Mouse (Mus musculus) kidney, adult 11 months (tissue): ENCODE results near the gene R3hdm4.

Experiments used
- DNase-seq: peaks from one replicate; pipeline ENCODE4 v3.0.0; 2022

The R3hdm4 gene

DNA sequence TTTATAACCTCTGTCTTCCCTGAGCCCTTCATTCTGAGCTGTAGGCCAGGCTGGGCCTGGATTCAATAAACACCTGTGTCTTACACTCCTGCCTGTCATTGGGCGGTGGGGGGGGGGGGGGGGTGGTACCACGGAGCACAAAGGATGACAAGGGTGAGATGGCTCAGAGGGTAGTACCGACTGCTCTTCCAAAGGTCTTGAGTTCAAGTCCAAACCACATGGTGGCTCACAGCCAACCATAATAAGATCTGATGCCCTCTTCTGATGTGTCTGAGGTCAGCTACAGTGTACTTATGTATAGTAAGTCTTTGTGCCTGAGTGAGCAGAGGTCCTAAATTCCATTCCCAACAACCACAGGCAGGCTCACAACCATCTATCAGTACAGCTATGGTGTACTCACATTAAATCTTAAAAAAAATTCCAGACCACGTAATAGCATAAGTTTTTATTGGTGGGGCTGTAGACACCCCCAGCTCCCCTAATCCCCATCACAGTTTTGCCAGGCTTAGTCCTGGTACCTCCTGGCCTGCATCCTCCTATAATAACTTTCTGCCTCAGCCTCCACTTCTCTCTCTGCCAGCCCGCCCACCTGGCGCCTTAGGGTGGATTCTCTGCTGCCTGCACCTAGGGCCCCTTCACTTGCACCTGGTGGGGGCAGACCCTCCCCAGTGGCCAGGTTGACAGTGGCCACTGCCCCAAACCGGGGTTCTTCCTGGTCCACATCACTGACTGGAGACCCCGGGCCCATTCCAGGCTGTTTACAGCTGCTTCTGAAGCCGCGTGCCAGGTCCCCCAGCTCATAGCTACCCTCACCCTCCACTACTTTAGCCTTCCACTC is 56.4 kb downstream of the R3hdm4 start:
- DNase-seq: no peak

DNA sequence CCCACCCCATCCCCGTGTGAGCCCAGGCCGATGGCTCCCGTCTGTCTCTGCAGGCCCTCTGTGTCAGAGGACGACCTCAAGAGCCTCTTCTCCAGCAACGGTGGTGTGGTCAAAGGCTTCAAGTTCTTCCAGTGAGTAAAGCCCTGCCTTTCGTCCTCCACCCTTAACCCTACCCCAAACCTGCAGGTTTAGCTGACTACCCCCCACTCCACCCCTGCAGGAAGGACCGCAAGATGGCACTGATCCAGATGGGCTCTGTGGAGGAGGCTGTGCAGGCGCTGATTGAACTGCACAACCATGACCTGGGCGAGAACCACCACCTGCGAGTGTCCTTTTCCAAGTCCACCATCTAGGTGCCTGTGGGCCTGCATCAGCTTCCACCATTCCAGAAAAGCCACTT is 58.1 kb downstream of the R3hdm4 start:
- no peak for DNase-seq

DNA sequence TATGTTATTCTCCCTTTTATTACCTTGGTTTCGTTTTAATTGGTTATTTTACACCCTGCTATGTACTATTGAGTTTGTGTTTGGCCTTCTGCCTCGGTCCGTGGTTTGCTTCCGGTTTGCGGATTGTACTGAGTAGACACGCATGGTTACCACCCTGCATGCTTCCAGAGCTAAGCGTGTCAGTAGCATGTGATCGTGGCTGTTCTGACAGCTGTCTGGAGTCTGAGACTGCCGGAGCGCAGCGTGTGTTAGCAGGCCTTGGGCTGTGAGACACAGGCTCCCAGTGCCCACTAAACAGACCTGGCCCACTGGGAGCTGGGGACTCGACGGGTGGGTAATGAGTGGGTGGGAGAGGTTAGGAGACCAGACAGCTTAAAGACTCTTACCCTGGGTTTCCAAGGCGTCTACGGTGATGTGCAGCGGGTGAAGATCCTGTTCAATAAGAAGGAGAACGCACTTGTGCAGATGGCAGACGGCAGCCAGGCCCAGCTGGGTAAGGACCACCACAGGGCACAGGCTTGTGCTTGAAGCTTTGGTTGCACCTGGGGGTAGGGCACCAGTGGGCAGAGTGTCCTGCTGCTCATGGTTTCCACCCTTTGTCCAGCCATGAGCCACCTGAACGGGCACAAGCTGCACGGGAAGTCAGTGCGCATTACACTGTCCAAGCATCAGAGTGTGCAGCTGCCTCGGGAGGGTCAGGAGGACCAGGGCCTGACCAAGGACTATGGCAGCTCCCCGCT is 58.8 kb downstream of the R3hdm4 start:
- DNase-seq: no peak

DNA sequence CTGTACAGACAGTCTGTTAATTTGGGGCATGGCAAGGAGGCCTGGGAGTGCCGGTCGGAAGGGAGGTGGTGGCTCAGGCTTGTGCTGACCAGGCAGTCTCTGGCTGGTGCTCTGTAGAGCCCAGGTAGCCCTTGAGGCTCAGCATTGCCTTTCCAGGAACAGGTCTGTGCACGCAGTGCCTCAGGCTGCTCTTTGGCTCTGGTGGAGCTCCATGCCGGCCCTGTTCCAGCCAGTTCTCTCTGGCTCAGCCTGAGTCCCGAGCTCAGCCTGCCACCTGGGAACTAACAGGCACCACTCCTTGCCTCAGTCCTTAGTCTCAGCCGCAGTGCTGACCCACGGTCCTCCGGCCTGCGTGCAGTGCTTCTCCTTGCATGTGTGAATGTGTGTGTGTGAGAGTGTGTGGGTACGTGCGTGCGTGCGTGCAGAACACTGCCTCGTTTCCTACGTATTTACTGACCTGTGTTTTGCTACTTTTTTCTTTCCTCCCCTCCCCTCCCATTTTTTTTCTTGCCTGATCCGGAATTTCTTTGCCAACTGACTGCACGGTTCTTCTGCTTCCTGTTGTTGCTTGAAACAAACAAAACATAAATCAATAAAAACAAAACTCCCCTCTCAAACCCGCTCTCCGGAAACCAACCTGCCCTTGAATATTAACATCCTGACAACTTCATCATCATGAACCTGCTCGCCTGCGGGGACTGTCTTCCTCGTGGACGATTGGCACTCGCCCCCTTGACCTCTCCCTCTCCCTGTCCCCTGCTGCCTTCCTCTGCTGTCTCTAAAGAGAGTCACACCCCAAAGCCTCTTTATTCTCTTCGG is 59.6 kb downstream of the R3hdm4 start:
- DNase-seq: peak; percentile 85

DNA sequence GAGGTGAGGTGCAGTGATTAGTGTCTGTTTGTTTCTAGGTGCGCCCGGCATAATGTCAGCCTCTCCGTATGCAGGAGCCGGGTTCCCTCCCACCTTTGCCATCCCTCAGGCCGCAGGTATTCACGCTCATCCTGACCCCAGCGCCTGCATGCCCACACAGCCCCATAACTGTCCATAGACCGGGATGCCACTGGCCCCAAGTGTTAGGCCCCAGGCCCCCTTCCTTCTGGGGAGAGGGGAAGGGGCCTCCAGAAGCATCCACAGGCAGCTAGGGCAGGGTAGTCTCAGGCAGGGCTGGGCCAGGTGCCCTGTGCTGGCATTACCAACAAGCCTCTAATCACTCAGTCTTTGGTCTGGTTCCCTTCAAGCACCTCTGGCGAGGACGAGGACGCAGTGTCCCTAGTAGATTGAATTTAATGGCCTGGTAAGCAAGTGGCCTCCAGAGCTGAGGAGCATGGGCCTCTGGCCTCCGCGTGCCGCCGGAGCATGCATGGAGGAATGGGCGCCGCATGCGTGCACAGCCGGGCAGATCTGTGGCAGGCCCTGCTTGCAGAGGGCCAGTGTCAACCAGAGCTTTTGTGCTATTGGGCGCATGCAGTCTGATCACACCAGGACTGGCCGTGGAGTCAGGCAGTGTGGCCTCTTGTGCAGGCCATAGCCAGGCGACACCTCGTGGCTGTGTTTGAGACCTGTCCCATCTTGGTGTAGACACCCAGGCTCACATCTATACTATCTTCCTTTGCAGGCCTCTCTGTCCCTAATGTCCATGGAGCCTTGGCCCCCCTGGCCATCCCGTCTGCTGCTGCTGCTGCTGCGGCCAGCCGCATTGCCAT is 60.7 kb downstream of the R3hdm4 start:
- peak; percentile 24 for DNase-seq
